In genomic region chr6:124862406-124863124, GRCm38 (mm10) we compare ENCODE assay signal across 8 mouse cellular contexts. TPM values are rescaled to one million over a fixed set of nuclear protein-coding genes. Genes with fewer than 3 reads are reported as not detected.
A peak's percentile ranks its signal among the peaks of the same experiment; 100 is the strongest.
DNase-seq lines count a peak whose midpoint lies in the region; ATAC-seq and TF ChIP-seq lines count a peak whose summit lies in the region.
"Had no signal": no experiment of that assay in that cellular context is flagged by ENCODE, and none has a peak within 500 bp of the region (broad histone marks: within the 10 kb centered on the region; RNA-seq: fewer than 3 reads in every experiment).

No protein-coding gene starts in this region.

- H3K4me1 ChIP-seq in liver, embryonic 12.5 days, result peaks cover 17% of the 10 kb centered on the region
- peaks cover 9% of the 10 kb centered on the region for H3K4me1 ChIP-seq in liver, postnatal 0 days (ENCODE audit: insufficient read depth)
- peaks cover 68% of the 10 kb centered on the region for H3K4me1 ChIP-seq in forebrain, embryonic 12.5 days
- peaks cover 17% of the 10 kb centered on the region for H3K4me1 ChIP-seq in intestine, embryonic 16.5 days (ENCODE audit: control insufficient read depth, insufficient read depth, low read length)

- 17% methylated on average over 8 of the region's 8 CpGs for WGBS in liver, embryonic 12.5 days (ENCODE audit: insufficient replicate concordance)
- WGBS in liver, postnatal 0 days (ENCODE audit: insufficient replicate concordance), result 24% methylated on average over 8 of the region's 8 CpGs
- 8% methylated on average over 6 of the region's 8 CpGs for WGBS in forebrain, embryonic 12.5 days
- WGBS in intestine, embryonic 16.5 days, result 17% methylated on average over 8 of the region's 8 CpGs

- H3K9ac ChIP-seq in liver, embryonic 12.5 days, result no peak overlapping the region
- no peak overlapping the region for H3K9ac ChIP-seq in liver, postnatal 0 days (replicated peaks)
- peak overlapping the region; percentile 78 for H3K9ac ChIP-seq in forebrain, embryonic 12.5 days
- peak overlapping the region; percentile 77; the same call in 1 of the 2 replicates for H3K9ac ChIP-seq in intestine, embryonic 16.5 days (ENCODE audit: low read depth, low read length)

- H3K9me3 ChIP-seq in liver, embryonic 12.5 days (replicated peaks), result no peaks in the 10 kb centered on the region
- no peaks in the 10 kb centered on the region for H3K9me3 ChIP-seq in liver, postnatal 0 days (ENCODE audit: low read length)
- H3K9me3 ChIP-seq in forebrain, embryonic 12.5 days, result no peaks in the 10 kb centered on the region
- H3K9me3 ChIP-seq in intestine, embryonic 16.5 days (ENCODE audit: control insufficient read depth, low read length), result no peaks in the 10 kb centered on the region

- no peak for TF ChIP-seq EP300 in liver, postnatal 0 days (IDR thresholded peaks at IDR 0.05; ENCODE audit: low read depth)

- H3K27me3 ChIP-seq in liver, embryonic 12.5 days (replicated peaks), result peaks cover 97% of the 10 kb centered on the region
- peaks cover 70% of the 10 kb centered on the region for H3K27me3 ChIP-seq in liver, postnatal 0 days (ENCODE audit: insufficient read depth, low read length)
- H3K27me3 ChIP-seq in forebrain, embryonic 12.5 days, result peaks cover 24% of the 10 kb centered on the region
- peaks cover 19% of the 10 kb centered on the region; the same call in 1 of the 2 replicates for H3K27me3 ChIP-seq in intestine, embryonic 16.5 days (replicated peaks; ENCODE audit: control insufficient read depth, insufficient read depth, low read length)

- H3K4me3 ChIP-seq in liver, embryonic 12.5 days, result no peak overlapping the region
- H3K4me3 ChIP-seq in liver, postnatal 0 days (ENCODE audit: low read depth, low read length), result no peak overlapping the region
- H3K4me3 ChIP-seq in forebrain, embryonic 12.5 days (replicated peaks), result peak overlapping the region; percentile 51
- H3K4me3 ChIP-seq in intestine, embryonic 16.5 days (ENCODE audit: low read length), result peak overlapping the region; percentile 62

- H3K27ac ChIP-seq in liver, embryonic 12.5 days, result no peak overlapping the region
- no peak overlapping the region for H3K27ac ChIP-seq in liver, postnatal 0 days (ENCODE audit: low read depth)
- H3K27ac ChIP-seq in forebrain, embryonic 12.5 days, result peak overlapping the region; percentile 79
- H3K27ac ChIP-seq in intestine, embryonic 16.5 days (ENCODE audit: low read length), result no peak overlapping the region

- H3K4me2 ChIP-seq in liver, embryonic 12.5 days, result peak overlapping the region; percentile 72; the same call in 1 of the 2 replicates
- no peak overlapping the region for H3K4me2 ChIP-seq in liver, postnatal 0 days (ENCODE audit: low read depth, low read length)
- H3K4me2 ChIP-seq in forebrain, embryonic 12.5 days, result peak overlapping the region; percentile 82
- H3K4me2 ChIP-seq in intestine, embryonic 16.5 days (ENCODE audit: low read depth, low read length), result peak overlapping the region; percentile 99

- no peak for ATAC-seq in liver, embryonic 12.5 days
- ATAC-seq in liver, postnatal 0 days, result no peak
- no peak for ATAC-seq in forebrain, embryonic 12.5 days (ENCODE audit: low FRiP score)
- ATAC-seq in intestine, embryonic 16.5 days, result no peak
- ATAC-seq in monocyte, adult 5-6 weeks (replicated peaks; ENCODE audit: insufficient number of reproducible peaks, low FRiP score, low TSS enrichment, poor library complexity, severe bottlenecking), result no peak

- no peak for TF ChIP-seq CTCF in liver, postnatal 0 days (IDR thresholded peaks at IDR 0.05; ENCODE audit: low read depth)

- no peak for DNase-seq in liver, postnatal 0 days
- DNase-seq in right cerebral cortex, postnatal 25 days, result peak; percentile 32
- no peak for DNase-seq in embryo, embryonic 10.5 days (ENCODE audit: low spot score)

- no peaks in the 10 kb centered on the region for H3K36me3 ChIP-seq in liver, embryonic 12.5 days
- H3K36me3 ChIP-seq in liver, postnatal 0 days (replicated peaks; ENCODE audit: insufficient read depth, low read length), result no peaks in the 10 kb centered on the region
- H3K36me3 ChIP-seq in forebrain, embryonic 12.5 days (replicated peaks), result no peaks in the 10 kb centered on the region
- no peaks in the 10 kb centered on the region for H3K36me3 ChIP-seq in intestine, embryonic 16.5 days (ENCODE audit: control insufficient read depth, insufficient read depth, low read length)

RNA-seq across cellular contexts. Expression of gene Gpr162, which starts 1.2 kb away (rescaled TPM):
- 0.08 and 0.17 TPM in 2 replicates for polyA plus RNA-seq in liver, embryonic 12.5 days (2016; fragmentation: Nextera tagmentation; extraction: Ambion mirVana)
- 0.04 and 0.08 TPM in 2 replicates for polyA plus RNA-seq in liver, postnatal 0 days (2015; fragmentation: Nextera tagmentation; extraction: Ambion mirVana)
- 9.9 and 10.2 TPM in 2 replicates for polyA plus RNA-seq in forebrain, embryonic 12.5 days (2016; fragmentation: Nextera tagmentation; extraction: Ambion mirVana)
- polyA plus RNA-seq in intestine, embryonic 16.5 days (2015; fragmentation: Nextera tagmentation; extraction: Ambion mirVana), result 0.75 and 0.77 TPM in 2 replicates
- 0.38 TPM in 1 of 3 replicates, not detected in the others for total RNA-seq in monocyte, adult 5-6 weeks (2017)

RNA-seq across cellular contexts. Expression of gene P3h3, which starts 5.0 kb away (rescaled TPM):
- 5.0 and 5.5 TPM in 2 replicates for polyA plus RNA-seq in liver, embryonic 12.5 days (2016; fragmentation: Nextera tagmentation; extraction: Ambion mirVana)
- polyA plus RNA-seq in liver, postnatal 0 days (2015; fragmentation: Nextera tagmentation; extraction: Ambion mirVana), result 0.80 and 0.88 TPM in 2 replicates
- 15.0 and 19.8 TPM in 2 replicates for polyA plus RNA-seq in forebrain, embryonic 12.5 days (2016; fragmentation: Nextera tagmentation; extraction: Ambion mirVana)
- 5.6 and 7.2 TPM in 2 replicates for polyA plus RNA-seq in intestine, embryonic 16.5 days (2015; fragmentation: Nextera tagmentation; extraction: Ambion mirVana)
- total RNA-seq in monocyte, adult 5-6 weeks (2017), result 0.39 TPM in 1 of 3 replicates, not detected in the others

RNA-seq across cellular contexts. Expression of gene Gnb3, which starts 22.5 kb away (rescaled TPM):
- 0.29 and 0.43 TPM in 2 replicates for polyA plus RNA-seq in liver, embryonic 12.5 days (2016; fragmentation: Nextera tagmentation; extraction: Ambion mirVana)
- polyA plus RNA-seq in liver, postnatal 0 days (2015; fragmentation: Nextera tagmentation; extraction: Ambion mirVana), result 0.19 TPM in 1 of 2 replicates, not detected in the other
- polyA plus RNA-seq in forebrain, embryonic 12.5 days (2016; fragmentation: Nextera tagmentation; extraction: Ambion mirVana), result 0.67 and 1.1 TPM in 2 replicates
- 0.70 and 1.7 TPM in 2 replicates for polyA plus RNA-seq in intestine, embryonic 16.5 days (2015; fragmentation: Nextera tagmentation; extraction: Ambion mirVana)
- total RNA-seq in monocyte, adult 5-6 weeks (2017), result 0.19 TPM in 1 of 3 replicates, not detected in the others
- total RNA-seq: liver, adult 2 months had no signal
- polyA plus RNA-seq: liver, adult 2 months had no signal

RNA-seq across cellular contexts. Expression of gene Cd4, which starts 25.5 kb away (rescaled TPM):
- polyA plus RNA-seq in liver, embryonic 12.5 days (2016; fragmentation: Nextera tagmentation; extraction: Ambion mirVana), result 0.05 and 0.07 TPM in 2 replicates
- polyA plus RNA-seq in liver, postnatal 0 days (2015; fragmentation: Nextera tagmentation; extraction: Ambion mirVana), result 0.14 and 0.24 TPM in 2 replicates
- polyA plus RNA-seq in forebrain, embryonic 12.5 days (2016; fragmentation: Nextera tagmentation; extraction: Ambion mirVana), result 0.12 and 0.14 TPM in 2 replicates
- 0.44 and 0.70 TPM in 2 replicates for polyA plus RNA-seq in intestine, embryonic 16.5 days (2015; fragmentation: Nextera tagmentation; extraction: Ambion mirVana)
- 3.1 to 5.2 TPM (median 4.0 TPM) in 3 replicates for total RNA-seq in monocyte, adult 5-6 weeks (2017)

RNA-seq across cellular contexts. Expression of gene Cdca3, which starts 33.2 kb away (rescaled TPM):
- 193 TPM in 2 replicates for polyA plus RNA-seq in liver, embryonic 12.5 days (2016; fragmentation: Nextera tagmentation; extraction: Ambion mirVana)
- polyA plus RNA-seq in liver, postnatal 0 days (2015; fragmentation: Nextera tagmentation; extraction: Ambion mirVana), result 96.4 and 98.3 TPM in 2 replicates
- polyA plus RNA-seq in forebrain, embryonic 12.5 days (2016; fragmentation: Nextera tagmentation; extraction: Ambion mirVana), result 233 and 244 TPM in 2 replicates
- 153 and 183 TPM in 2 replicates for polyA plus RNA-seq in intestine, embryonic 16.5 days (2015; fragmentation: Nextera tagmentation; extraction: Ambion mirVana)
- total RNA-seq in monocyte, adult 5-6 weeks (2017), result 0.32 to 5.8 TPM in 2 of 3 replicates, not detected in the other

Comparison
In these comparisons a context has a peak if more than half of its experiments do, and no peak if none do; other contexts are left out.
1. H3K4me3 ChIP-seq: peak in forebrain, embryonic 12.5 days (single experiment) and intestine, embryonic 16.5 days (single experiment); none in liver, embryonic 12.5 days (single experiment) and liver, postnatal 0 days (single experiment).
2. H3K9ac ChIP-seq: peak in forebrain, embryonic 12.5 days (single experiment) and intestine, embryonic 16.5 days (single experiment); none in liver, embryonic 12.5 days (single experiment) and liver, postnatal 0 days (single experiment).